In the genomic region with DNA sequence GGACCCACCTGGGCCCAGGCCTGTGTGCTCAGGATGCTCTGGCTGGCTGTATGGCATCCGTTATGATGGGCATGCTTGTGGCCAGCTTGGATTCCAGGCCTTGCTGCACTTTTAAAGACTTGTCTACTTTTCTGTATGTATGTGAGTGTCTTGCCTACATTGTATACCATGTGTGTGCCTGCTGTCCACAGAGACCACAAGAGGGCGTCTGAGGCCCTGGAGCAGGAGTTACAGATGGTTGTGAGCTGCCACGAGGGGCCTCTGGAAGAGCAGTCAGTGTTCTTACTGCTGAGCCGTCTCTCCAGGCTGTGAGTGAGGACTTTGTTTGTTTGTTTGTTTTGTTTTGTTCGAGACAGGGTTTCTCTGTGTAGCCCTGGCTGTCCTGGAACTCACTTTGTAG, we compare ENCODE assay signal across 15 mouse cellular contexts.
DNase-seq lines count a peak whose midpoint lies in the region; ATAC-seq and TF ChIP-seq lines count a peak whose summit lies in the region.
"Had no signal": no experiment of that assay in that cellular context is flagged by ENCODE, and none has a peak within 500 bp of the region (broad histone marks: within the 10 kb centered on the region; RNA-seq: fewer than 3 reads in every experiment).

No protein-coding gene starts in this region.

- no peak for DNase-seq in heart, adult 2 months
- DNase-seq in heart, adult 9 months (ENCODE audit: low spot score in 2 of 2), result no peak
- peak; percentile 18 for DNase-seq in midbrain, postnatal 0 days (ENCODE audit: low spot score)
- DNase-seq in midbrain, embryonic 14.5 days, result no peak
- peak; percentile 17 for DNase-seq in c-Kit-positive CD71-positive TER-119-negative erythroid progenitor cells, embryonic 14.5 days (ENCODE audit: low read depth)
- DNase-seq in testis, postnatal 14 days (ENCODE audit: low spot score), result no peak
- DNase-seq in cerebellum, adult 9-11 months, result no peak
- no peak for DNase-seq in hindbrain, embryonic 14.5 days (ENCODE audit: low spot score)
- DNase-seq: cerebellum, adult 11 months; kidney, postnatal 14 days; right cerebral cortex, postnatal 25 days had no signal

- H3K4me2 ChIP-seq in midbrain, postnatal 0 days (ENCODE audit: low read depth, low read length, poor library complexity, severe bottlenecking), result no peak overlapping the region
- no peak overlapping the region for H3K4me2 ChIP-seq in midbrain, embryonic 14.5 days (ENCODE audit: low read length)
- no peak overlapping the region for H3K4me2 ChIP-seq in hindbrain, embryonic 14.5 days (replicated peaks)
- H3K4me2 ChIP-seq: heart, embryonic 12.5 days; hindbrain, embryonic 15.5 days; liver, embryonic 12.5 days had no signal

- intact Hi-C loops in heart, adult 2 months (cut with DNase I), result loop anchor here (2.0 to 10.0 kb wide), 4 partner anchors 411 to 781 kb away; partner anchors contain the start of gene Sulf2

- no peak for TF ChIP-seq EP300 in heart, adult 2 months (IDR thresholded peaks at IDR 0.05; ENCODE audit: insufficient read depth, low read depth, low read length)

- peak; percentile 38 for TF ChIP-seq CTCF in heart, adult 2 months (IDR thresholded peaks at IDR 0.05)
- TF ChIP-seq CTCF in midbrain, postnatal 0 days (IDR thresholded peaks at IDR 0.05), result peak; percentile 58

- no peaks in the 10 kb centered on the region for H3K9me3 ChIP-seq in midbrain, postnatal 0 days (ENCODE audit: low read length)
- no peaks in the 10 kb centered on the region for H3K9me3 ChIP-seq in midbrain, embryonic 14.5 days (ENCODE audit: control insufficient read depth, low read length)
- H3K9me3 ChIP-seq in hindbrain, embryonic 14.5 days (ENCODE audit: control insufficient read depth, low read length), result no peaks in the 10 kb centered on the region
- H3K9me3 ChIP-seq: heart, embryonic 12.5 days; hindbrain, embryonic 15.5 days; liver, embryonic 12.5 days had no signal

- no peak overlapping the region for H3K27ac ChIP-seq in heart, adult 2 months
- H3K27ac ChIP-seq in midbrain, postnatal 0 days (ENCODE audit: low read depth, low read length), result no peak overlapping the region
- H3K27ac ChIP-seq in midbrain, embryonic 14.5 days (replicated peaks; ENCODE audit: low read depth, low read length), result no peak overlapping the region
- no peak overlapping the region for H3K27ac ChIP-seq in hindbrain, embryonic 14.5 days
- H3K27ac ChIP-seq: hindbrain, embryonic 15.5 days; liver, embryonic 12.5 days had no signal

- no peak for ATAC-seq in midbrain, postnatal 0 days (ENCODE audit: low FRiP score)
- no peak for ATAC-seq in midbrain, embryonic 14.5 days (ENCODE audit: low FRiP score, low TSS enrichment)
- no peak for ATAC-seq in hindbrain, embryonic 14.5 days (ENCODE audit: low FRiP score)
- ATAC-seq: liver, embryonic 12.5 days had no signal

- no peaks in the 10 kb centered on the region for H3K79me2 ChIP-seq in heart, adult 2 months (replicated peaks; ENCODE audit: control insufficient read depth, insufficient read depth, low read length)

- no peak overlapping the region for H3K9ac ChIP-seq in heart, adult 2 months (ENCODE audit: low read depth, low read length)
- no peak overlapping the region for H3K9ac ChIP-seq in midbrain, postnatal 0 days (replicated peaks; ENCODE audit: low read length, poor library complexity, severe bottlenecking)
- H3K9ac ChIP-seq in midbrain, embryonic 14.5 days (replicated peaks; ENCODE audit: low read length), result no peak overlapping the region
- no peak overlapping the region for H3K9ac ChIP-seq in hindbrain, embryonic 14.5 days
- H3K9ac ChIP-seq: heart, embryonic 12.5 days; hindbrain, embryonic 15.5 days; liver, embryonic 12.5 days had no signal

- H3K36me3 ChIP-seq in heart, adult 2 months (ENCODE audit: control insufficient read depth, insufficient read depth, low read length), result no peaks in the 10 kb centered on the region
- peaks cover 7% of the 10 kb centered on the region for H3K36me3 ChIP-seq in midbrain, postnatal 0 days (ENCODE audit: insufficient read depth, low read length)
- H3K36me3 ChIP-seq in midbrain, embryonic 14.5 days (ENCODE audit: control insufficient read depth, insufficient read depth, low read length), result peaks cover 17% of the 10 kb centered on the region; the same call in 1 of the 2 replicates
- peaks cover 6% of the 10 kb centered on the region for H3K36me3 ChIP-seq in hindbrain, embryonic 14.5 days (replicated peaks; ENCODE audit: control insufficient read depth, insufficient read depth)
- H3K36me3 ChIP-seq: hindbrain, embryonic 15.5 days had no signal

- no peaks in the 10 kb centered on the region; the same call in 1 of the 2 replicates for H3K4me1 ChIP-seq in heart, adult 2 months (ENCODE audit: control insufficient read depth, insufficient read depth, low read length)
- no peaks in the 10 kb centered on the region for H3K4me1 ChIP-seq in midbrain, postnatal 0 days (ENCODE audit: insufficient read depth, low read length)
- no peaks in the 10 kb centered on the region for H3K4me1 ChIP-seq in midbrain, embryonic 14.5 days (ENCODE audit: control insufficient read depth, insufficient read depth, low read length)
- no peaks in the 10 kb centered on the region for H3K4me1 ChIP-seq in hindbrain, embryonic 14.5 days (replicated peaks; ENCODE audit: control insufficient read depth, insufficient read depth, low read length)
- H3K4me1 ChIP-seq: heart, embryonic 12.5 days; hindbrain, embryonic 15.5 days had no signal

- no peaks in the 10 kb centered on the region for H3K27me3 ChIP-seq in heart, adult 2 months (ENCODE audit: control insufficient read depth, insufficient read depth, low read length)
- no peaks in the 10 kb centered on the region for H3K27me3 ChIP-seq in midbrain, postnatal 0 days (ENCODE audit: insufficient read depth, low read length)
- H3K27me3 ChIP-seq in midbrain, embryonic 14.5 days (ENCODE audit: control insufficient read depth, insufficient read depth, low read length), result no peaks in the 10 kb centered on the region
- 0 out of 2 replicates have a peak, but pooled peaks cover 2% of the 10 kb centered on the region for H3K27me3 ChIP-seq in hindbrain, embryonic 14.5 days (ENCODE audit: control insufficient read depth, insufficient read depth, low read length)
- H3K27me3 ChIP-seq: heart, embryonic 12.5 days; hindbrain, embryonic 15.5 days; liver, embryonic 12.5 days had no signal

- WGBS in heart, adult 2 months, result 82% methylated on average over 5 of the region's 5 CpGs
- whole genome bisulfite sequencing in midbrain, postnatal 0 days, result 76% methylated on average over 5 of the region's 5 CpGs
- WGBS in midbrain, embryonic 14.5 days, result 82% methylated on average over 5 of the region's 5 CpGs
- WGBS in hindbrain, embryonic 14.5 days, result 78% methylated on average over 5 of the region's 5 CpGs

- H3K4me3 ChIP-seq in heart, adult 2 months, result no peak overlapping the region
- H3K4me3 ChIP-seq in midbrain, postnatal 0 days (ENCODE audit: low read depth, low read length), result no peak overlapping the region
- H3K4me3 ChIP-seq in midbrain, embryonic 14.5 days (replicated peaks; ENCODE audit: low read depth, low read length), result no peak overlapping the region
- H3K4me3 ChIP-seq in hindbrain, embryonic 14.5 days (replicated peaks; ENCODE audit: low read length), result no peak overlapping the region
- H3K4me3 ChIP-seq: heart, embryonic 12.5 days; hindbrain, embryonic 15.5 days; liver, embryonic 12.5 days; megakaryocyte, embryonic 14.5 days had no signal

- no peak for TF ChIP-seq POLR2A in heart, adult 2 months (IDR thresholded peaks at IDR 0.05; ENCODE audit: insufficient read depth, low read depth, low read length)

Comparison
In these comparisons a context has a peak if more than half of its experiments do, and no peak if none do; other contexts are left out.
1. DNase-seq: peak in midbrain, postnatal 0 days (single experiment) and c-Kit-positive CD71-positive TER-119-negative erythroid progenitor cells, embryonic 14.5 days (single experiment); none in heart, adult 2 months (0 of 2), heart, adult 9 months (0 of 2), midbrain, embryonic 14.5 days (single experiment), testis, postnatal 14 days (single experiment), cerebellum, adult 9-11 months (single experiment) and hindbrain, embryonic 14.5 days (single experiment).